Comparison of ENCODE assay signal across 16 mouse cellular contexts in the genomic region with DNA sequence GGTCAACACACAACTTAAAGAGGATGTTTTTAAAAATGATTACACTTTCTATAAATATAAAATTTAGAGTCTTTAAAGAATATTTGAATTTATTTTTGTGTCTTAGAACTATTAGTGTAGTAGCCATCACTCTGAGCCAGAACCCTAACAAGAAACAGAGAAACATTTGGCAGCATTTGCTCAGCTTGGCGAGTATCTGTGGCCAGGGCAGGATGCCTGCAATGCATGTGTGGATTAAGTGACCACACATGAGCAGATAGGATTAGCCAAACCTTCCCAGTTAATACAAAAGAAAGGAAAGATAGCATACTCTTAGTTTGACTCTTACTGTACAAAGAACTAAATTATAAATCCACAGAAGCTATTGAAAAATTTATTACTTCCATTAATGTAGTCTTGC.
DNase-seq lines count a peak whose midpoint lies in the region.
"Had no signal": no experiment of that assay in that cellular context is flagged by ENCODE, and none has a peak within 500 bp of the region (broad histone marks: within the 10 kb centered on the region; RNA-seq: fewer than 3 reads in every experiment).

No protein-coding gene starts in this region.

- DNase-seq in cerebellum, postnatal 25 days: peak; percentile 61 to 74
- DNase-seq in cerebellum, adult 9-10 months: no peak
- peak; percentile 5 for DNase-seq in gastrocnemius, postnatal 25 days
- no peak for DNase-seq in gastrocnemius, postnatal 10 days
- DNase-seq in Muller cell, postnatal 12 days (ENCODE audit: inconsistent ontology term): peak; percentile 26
- DNase-seq in fibroblast of lung, adult 2 months (ENCODE audit: low read depth): peak; percentile 26
- DNase-seq in adrenal gland, postnatal 25 days: no peak
- DNase-seq: adrenal gland, adult 2 months; heart, adult 2 months; heart, postnatal 4 days; kidney, adult 18-20 months; kidney, postnatal 36 days; liver, embryonic 13.5 days; lung, adult 18-20 months; lung, postnatal 4 days; thymus, postnatal 4 days had no signal

Comparison
In these comparisons a context has a peak if more than half of its experiments do, and no peak if none do; other contexts are left out.
1. DNase-seq: peak in cerebellum, postnatal 25 days (2 of 2), gastrocnemius, postnatal 25 days (single experiment), Muller cell, postnatal 12 days (single experiment) and fibroblast of lung, adult 2 months (single experiment); none in cerebellum, adult 9-10 months (single experiment), gastrocnemius, postnatal 10 days (single experiment) and adrenal gland, postnatal 25 days (single experiment).